Mouse (Mus musculus) forebrain, embryonic 11.5 days (tissue): Measurements from ENCODE around the gene Dlgap4. TPM values are rescaled to one million over a fixed set of nuclear protein-coding genes. Genes with fewer than 3 reads are reported as not detected.
"Not testable (repeated sequence)": the region's sequence is repeated elsewhere in the genome, so short reads cannot be mapped to it uniquely, and the experiment has no call there.

Experiments
- ATAC-seq: fragments of 200-750 bp; cut with Nextera tagmentation; replicated peaks from 2 replicates; pipeline ENCODE4 v1.8.0; 2017; ENCODE audit warnings: moderate TSS enrichment; ENCODE audit not compliant: low FRiP score
- DNase-seq: peaks from one replicate; pipeline ENCODE4 v3.0.0-alpha.2; 2017; ENCODE audit warnings: low spot score
- H3K27ac ChIP-seq: fragments of 300-500 bp; sonication (generic); 2 replicates; pipeline ENCODE4 v1.5.1; 2014; ENCODE audit warnings: low read depth, low read length
- H3K27me3 ChIP-seq: fragments of 300-500 bp; sonication (generic); 2 replicates; pipeline ENCODE4 v1.6.1; 2014; ENCODE audit warnings: mild to moderate bottlenecking, low read length, mixed read lengths; ENCODE audit not compliant: control insufficient read depth, insufficient read depth
- H3K36me3 ChIP-seq: fragments of 300-500 bp; sonication (generic); 2 replicates; pipeline ENCODE4 v1.6.1; 2014; ENCODE audit warnings: mild to moderate bottlenecking, low read length, moderate library complexity, mixed read lengths; ENCODE audit not compliant: control insufficient read depth, insufficient read depth
- H3K4me1 ChIP-seq: fragments of 300-500 bp; sonication (generic); replicated peaks from 2 replicates; pipeline ENCODE4 v1.6.1; 2014; ENCODE audit warnings: low read length, mixed read lengths; ENCODE audit not compliant: control insufficient read depth, insufficient read depth
- H3K4me2 ChIP-seq: fragments of 300-500 bp; sonication (generic); 2 replicates; pipeline ENCODE4 v1.6.1; 2014; ENCODE audit warnings: low read depth, mild to moderate bottlenecking, low read length, moderate library complexity, mixed read lengths; ENCODE audit not compliant: severe bottlenecking
- H3K4me3 ChIP-seq: fragments of 300-500 bp; sonication (generic); 2 replicates; pipeline ENCODE4 v1.5.1; 2014; ENCODE audit warnings: low read depth, low read length
- H3K9ac ChIP-seq: fragments of 300-500 bp; sonication (generic); 2 replicates; pipeline ENCODE4 v1.6.1; 2014; ENCODE audit warnings: low read length
- H3K9me3 ChIP-seq: fragments of 300-500 bp; sonication (generic); 2 replicates; pipeline ENCODE4 v1.6.1; 2016; ENCODE audit warnings: low read length, mixed read lengths; ENCODE audit not compliant: control insufficient read depth
- WGBS: fragments of 180-500 bp; shearing (Covaris S2); extraction: QIAGEN DNeasy Blood & Tissue Kit; methylation state at CpG from one replicate; pipeline ENCODE4 v1.1.7; 2014; 5-methylcytosine and 5-hydroxymethylcytosine counted together
- polyA plus RNA-seq: library from polyadenylated mRNA; unstranded; fragments of >200 nt; fragmentation: Nextera tagmentation; extraction: Ambion mirVana; gene quantifications from 2 replicates; pipeline ENCODE4 v1.2.1, GENCODE M21; 2014

The Dlgap4 gene
- polyA plus RNA-seq, 1 experiment from 2014 or later, result 140 TPM

DNA sequence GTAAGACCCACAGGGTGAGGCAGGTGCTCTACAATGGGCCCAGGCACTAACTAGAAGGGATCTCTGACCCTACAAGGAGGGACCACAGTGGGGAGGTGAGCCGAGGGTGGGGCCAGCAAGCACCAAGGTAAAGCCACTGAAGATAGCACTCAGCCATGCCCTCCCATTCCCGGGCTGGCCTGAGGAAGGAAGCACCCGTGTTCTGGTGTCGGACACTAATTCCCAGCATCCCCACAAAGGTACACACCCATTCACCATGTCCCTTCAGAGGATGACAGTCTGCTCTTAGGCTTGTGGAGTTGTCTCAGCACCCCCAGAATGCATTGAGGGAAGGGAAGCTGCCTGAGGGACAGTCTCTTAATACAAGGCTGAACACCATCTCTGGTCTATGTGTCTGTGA is 167.8 kb downstream of the Dlgap4 start:
- H3K4me2 ChIP-seq, result peak overlapping the region; percentile 15; the same call in 1 of the 2 replicates
- WGBS, result 73% methylated on average over 4 of the region's 4 CpGs
- ATAC-seq, result no peak
- no peak overlapping the region for H3K27ac ChIP-seq
- DNase-seq, result no peak
- H3K27me3 ChIP-seq, result no peaks in the 10 kb centered on the region
- H3K9me3 ChIP-seq, result no peaks in the 10 kb centered on the region
- no peak overlapping the region for H3K9ac ChIP-seq
- H3K4me1 ChIP-seq, result no peaks in the 10 kb centered on the region
- H3K36me3 ChIP-seq, result no peaks in the 10 kb centered on the region
- no peak overlapping the region for H3K4me3 ChIP-seq

DNA sequence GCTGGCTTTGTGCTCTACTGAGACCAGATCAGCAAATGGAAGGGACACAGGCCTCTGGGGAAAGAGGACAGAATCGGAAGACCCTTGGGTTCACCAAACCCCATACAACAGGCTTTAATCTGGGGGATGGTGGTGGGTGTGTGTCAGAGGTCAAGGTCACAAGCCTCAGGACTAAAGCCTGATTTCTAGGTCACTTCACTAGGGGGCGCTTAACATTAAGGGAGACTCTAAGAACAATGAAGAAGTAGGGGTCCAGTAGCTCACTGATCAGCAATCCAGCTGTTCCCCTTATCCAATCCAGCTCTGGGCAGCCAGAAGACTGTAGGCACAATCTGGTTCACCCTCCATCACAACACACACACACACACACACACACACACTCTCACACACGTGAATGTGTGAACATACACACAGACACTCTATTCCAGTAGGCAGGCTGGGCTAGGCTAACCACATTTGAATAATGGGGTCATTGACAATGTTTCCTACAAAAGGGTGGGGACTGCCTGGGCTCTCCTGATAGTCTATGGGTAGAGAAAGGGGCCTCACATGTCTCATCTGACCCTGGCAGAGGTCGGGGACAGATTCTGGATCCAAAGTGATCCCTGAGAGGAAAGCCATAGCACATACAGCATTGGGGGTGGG is 168.5 kb downstream of the Dlgap4 start:
- DNase-seq, result no peak
- H3K9ac ChIP-seq, result no peak overlapping the region
- H3K4me3 ChIP-seq, result no peak overlapping the region
- no peak overlapping the region for H3K4me2 ChIP-seq
- H3K27me3 ChIP-seq, result no peaks in the 10 kb centered on the region
- H3K27ac ChIP-seq, result no peak overlapping the region
- no peaks in the 10 kb centered on the region for H3K9me3 ChIP-seq
- ATAC-seq, result no peak
- H3K4me1 ChIP-seq, result no peaks in the 10 kb centered on the region
- no peaks in the 10 kb centered on the region for H3K36me3 ChIP-seq
- WGBS, result 66% methylated on average over 4 of the region's 4 CpGs

DNA sequence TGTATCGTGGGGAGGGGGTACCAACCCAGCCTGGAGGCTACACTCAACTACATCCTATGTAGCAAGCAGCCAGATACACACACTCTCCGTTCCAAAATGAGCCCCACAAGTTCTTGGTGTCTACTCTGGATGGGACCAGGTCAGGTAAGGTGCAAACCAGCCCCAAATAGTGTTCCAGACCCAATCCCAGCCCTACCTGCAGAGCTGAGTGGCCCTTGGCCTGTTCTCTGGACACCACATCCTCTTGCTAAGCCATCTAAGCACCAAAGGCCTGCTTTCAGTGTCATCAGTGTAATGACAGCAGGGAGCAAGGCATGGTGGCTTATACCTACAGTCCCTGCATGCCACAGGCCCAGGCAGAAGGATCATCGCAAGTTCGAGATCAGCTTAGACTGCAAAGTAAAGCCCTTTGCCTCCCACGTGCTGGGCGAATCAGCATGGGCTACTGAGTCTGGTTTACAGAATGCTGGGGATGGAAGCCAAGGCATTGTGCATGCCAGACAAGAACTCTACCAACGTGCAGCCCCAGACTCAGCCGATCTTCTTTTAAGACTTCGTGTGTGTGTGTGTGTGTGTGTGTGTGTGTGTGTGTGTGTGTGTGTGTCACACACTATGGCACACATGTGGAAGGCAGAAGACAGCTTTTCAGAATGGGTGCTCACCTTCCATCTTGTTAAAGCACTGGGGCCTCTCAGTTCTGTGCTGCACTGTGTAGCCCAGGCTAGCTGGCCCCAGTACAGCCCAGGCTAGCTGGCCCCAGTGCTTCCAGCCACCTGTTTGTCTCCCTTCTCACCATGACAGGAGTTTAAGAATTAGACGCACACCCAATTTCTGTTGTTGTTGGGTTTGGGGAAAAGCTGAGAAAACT is 169.2 kb downstream of the Dlgap4 start:
- H3K4me1 ChIP-seq, result no peaks in the 10 kb centered on the region
- DNase-seq (no peak), ATAC-seq (no peak)
- H3K4me2 ChIP-seq, result no peak overlapping the region
- H3K27ac ChIP-seq, result no peak overlapping the region
- H3K36me3 ChIP-seq, result no peaks in the 10 kb centered on the region
- no peaks in the 10 kb centered on the region for H3K27me3 ChIP-seq
- no peak overlapping the region for H3K4me3 ChIP-seq
- no peaks in the 10 kb centered on the region for H3K9me3 ChIP-seq
- no peak overlapping the region for H3K9ac ChIP-seq
- WGBS, result 82% methylated on average over 10 of the region's 10 CpGs

DNA sequence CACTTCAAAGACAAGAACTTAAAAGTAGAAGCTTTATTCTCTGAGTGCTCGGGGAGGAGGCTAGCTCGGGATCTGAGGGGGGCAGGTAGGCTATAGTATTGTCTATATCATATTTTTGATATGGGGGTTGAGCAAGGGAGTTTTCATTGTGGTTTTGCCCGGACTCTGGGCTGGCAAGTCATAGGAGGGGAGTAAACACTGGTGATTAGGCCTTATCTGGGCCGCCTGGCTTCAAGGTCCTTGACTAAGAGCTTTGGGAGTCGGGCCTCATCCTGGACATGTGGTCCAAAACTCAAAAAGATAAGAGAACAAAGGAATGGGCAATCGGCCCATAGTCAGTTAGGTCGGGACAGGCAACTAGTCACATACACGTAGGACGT is 169.8 kb downstream of the Dlgap4 start:
- Histone ChIP-seq H3K4me1 (no peaks in the 10 kb centered on the region), H3K4me2 (no peak overlapping the region), H3K4me3 (no peak overlapping the region), H3K27ac (no peak overlapping the region), H3K36me3 (no peaks in the 10 kb centered on the region), H3K27me3 (no peaks in the 10 kb centered on the region), H3K9ac (no peak overlapping the region), H3K9me3 (no peaks in the 10 kb centered on the region)
- WGBS, result 85% methylated on average over 9 of the region's 9 CpGs
- ATAC-seq, result no peak
- DNase-seq, result no peak

DNA sequence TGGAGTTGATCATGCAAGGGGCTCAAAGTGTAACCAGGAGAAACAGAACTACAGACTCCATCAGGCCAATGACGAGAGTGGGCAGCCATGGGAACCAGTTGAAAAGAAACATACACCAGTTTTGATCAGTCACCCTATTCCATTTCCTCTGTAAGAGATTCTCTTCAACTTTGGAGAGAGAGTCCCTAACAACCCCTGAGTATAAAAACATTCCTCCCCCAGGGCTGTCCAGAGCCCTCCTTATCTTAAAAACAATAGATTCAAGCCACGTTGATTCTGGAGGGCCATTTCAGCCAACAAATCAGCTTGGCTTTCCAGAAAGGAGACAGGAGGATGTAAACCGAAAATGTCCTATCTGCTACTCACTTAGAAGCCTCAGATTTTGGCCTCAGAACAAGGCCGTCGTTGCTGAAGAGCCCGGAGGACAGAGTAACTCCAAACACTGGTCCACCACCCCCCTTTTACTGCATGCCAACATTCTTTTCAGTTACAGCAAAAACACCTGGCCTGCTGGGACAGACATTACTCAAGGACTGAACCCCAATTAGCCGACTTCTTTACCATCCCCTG is 170.6 kb downstream of the Dlgap4 start:
- Histone ChIP-seq H3K9me3 (no peaks in the 10 kb centered on the region), H3K27me3 (no peaks in the 10 kb centered on the region), H3K9ac (no peak overlapping the region), H3K4me1 (no peaks in the 10 kb centered on the region), H3K4me2 (no peak overlapping the region), H3K36me3 (no peaks in the 10 kb centered on the region), H3K27ac (no peak overlapping the region), H3K4me3 (no peak overlapping the region)
- WGBS, result 78% methylated on average over 7 of the region's 7 CpGs
- DNase-seq (no peak), ATAC-seq (no peak)

DNA sequence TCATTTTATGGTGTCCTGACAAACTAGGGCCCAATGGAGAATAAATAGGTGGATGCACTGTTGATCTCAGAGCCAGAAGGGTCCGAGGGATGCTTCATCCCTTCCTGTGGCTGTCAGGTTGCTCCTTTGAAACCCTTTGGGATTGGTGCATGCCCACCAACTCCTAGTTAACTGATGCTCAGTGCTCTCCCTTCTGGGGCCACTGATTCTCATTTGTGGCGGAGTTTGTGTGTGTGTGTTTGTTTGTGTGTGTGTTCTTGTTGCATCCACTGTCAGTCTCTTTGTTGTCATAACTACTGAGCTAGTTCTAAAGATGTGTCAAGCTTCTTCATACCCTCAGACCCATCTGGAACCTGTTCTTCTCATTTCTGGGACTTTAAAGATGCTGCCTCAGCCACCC is 171.4 kb downstream of the Dlgap4 start:
- no peak overlapping the region for H3K4me3 ChIP-seq
- WGBS, result 82% methylated on average over 2 of the region's 2 CpGs
- H3K4me2 ChIP-seq, result no peak overlapping the region
- ATAC-seq (no peak), DNase-seq (no peak)
- H3K36me3 ChIP-seq, result no peaks in the 10 kb centered on the region
- H3K9ac ChIP-seq, result no peak overlapping the region
- no peaks in the 10 kb centered on the region for H3K27me3 ChIP-seq
- H3K9me3 ChIP-seq, result no peaks in the 10 kb centered on the region
- H3K4me1 ChIP-seq, result no peaks in the 10 kb centered on the region
- H3K27ac ChIP-seq, result no peak overlapping the region

DNA sequence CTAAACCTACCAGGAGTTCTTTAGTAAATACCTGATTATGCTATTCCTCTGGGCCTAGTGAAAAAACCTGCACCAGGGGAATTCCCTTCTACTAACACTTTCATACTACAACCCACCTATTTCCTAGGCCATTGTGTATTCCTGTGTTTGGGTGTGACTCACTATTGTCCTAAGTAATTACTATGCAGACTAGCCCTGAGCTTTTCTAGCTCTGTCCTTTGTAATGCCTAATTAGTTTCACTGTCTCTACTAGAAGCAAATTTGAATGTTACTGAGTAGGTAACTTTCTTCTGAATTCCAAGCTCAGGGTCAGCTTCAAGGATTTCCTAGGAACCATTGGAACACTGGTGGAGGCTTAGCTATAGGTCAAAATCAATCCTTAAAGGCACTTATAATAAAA is 172.9 kb downstream of the Dlgap4 start:
- H3K9ac ChIP-seq, H3K4me2 ChIP-seq, H3K36me3 ChIP-seq, ATAC-seq, H3K27ac ChIP-seq, H3K4me3 ChIP-seq, DNase-seq, H3K9me3 ChIP-seq, H3K4me1 ChIP-seq, H3K27me3 ChIP-seq: not testable (repeated sequence)

DNA sequence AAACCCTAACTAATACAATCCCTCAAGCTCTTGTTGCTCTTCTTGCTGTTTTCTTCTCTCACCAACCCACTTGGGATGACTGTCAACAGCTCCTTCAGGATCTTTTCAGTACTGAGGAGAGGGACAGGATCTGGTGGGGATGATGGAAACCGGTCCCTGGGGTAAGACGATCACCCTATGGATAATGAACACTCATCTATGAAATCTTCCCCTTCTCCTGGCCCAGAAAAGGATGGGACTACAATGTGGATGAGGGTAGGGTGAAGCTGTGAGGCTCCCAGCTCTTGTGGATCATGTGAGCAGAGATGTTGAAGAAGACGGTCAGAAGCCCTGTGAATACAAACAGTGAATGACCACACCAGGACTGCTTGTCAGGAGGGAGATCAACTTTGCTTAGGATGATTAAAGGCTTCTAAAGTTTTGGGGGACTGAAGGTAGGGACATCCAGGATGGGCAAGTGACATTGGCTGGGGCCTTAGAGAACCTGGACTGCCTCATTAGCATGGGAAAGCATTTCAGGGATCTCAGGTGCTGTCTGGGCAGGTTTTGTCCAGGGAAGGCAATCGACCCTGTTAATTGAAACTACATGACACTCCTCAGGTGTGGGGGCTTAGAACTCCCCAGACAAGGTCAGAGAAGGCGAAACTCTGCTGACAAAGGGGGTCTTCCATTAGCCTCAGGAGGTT is 173.7 kb downstream of the Dlgap4 start:
- Histone ChIP-seq H3K9ac (no peak overlapping the region), H3K9me3 (peaks cover 3% of the 10 kb centered on the region; the same call in 1 of the 2 replicates), H3K4me3 (no peak overlapping the region), H3K4me2 (no peak overlapping the region), H3K4me1 (no peaks in the 10 kb centered on the region), H3K27me3 (no peaks in the 10 kb centered on the region), H3K27ac (no peak overlapping the region), H3K36me3 (no peaks in the 10 kb centered on the region)
- WGBS, result 91% methylated on average over 5 of the region's 5 CpGs
- ATAC-seq, result no peak
- no peak for DNase-seq
